Mouse (Mus musculus) limb, embryonic 11.5 days (tissue): ENCODE measurements around the gene Ccin. TPM values are rescaled to one million over a fixed set of nuclear protein-coding genes. Genes with fewer than 3 reads are reported as not detected.
A peak's percentile ranks its signal among the peaks of the same experiment; 100 is the strongest.

Experiments
- ATAC-seq: fragments of 200-750 bp; cut with Nextera tagmentation; 2 replicates; pipeline ENCODE4 v1.8.0; 2017; ENCODE audit warnings: low read depth; ENCODE audit not compliant: insufficient number of reproducible peaks, low FRiP score, low TSS enrichment
- DNase-seq: peaks from one replicate; pipeline ENCODE4 v3.0.0-alpha.2; 2015; ENCODE audit warnings: low spot score
- H3K27ac ChIP-seq: fragments of 300-500 bp; sonication (generic); replicated peaks from 2 replicates; pipeline ENCODE4 v1.5.1; 2014; ENCODE audit warnings: low read depth, mild to moderate bottlenecking, low read length
- H3K27me3 ChIP-seq: fragments of 300-500 bp; sonication (generic); 2 replicates; pipeline ENCODE4 v1.6.1; 2014; ENCODE audit warnings: mild to moderate bottlenecking, low read length, mixed read lengths; ENCODE audit not compliant: control insufficient read depth, insufficient read depth
- H3K36me3 ChIP-seq: fragments of 300-500 bp; sonication (generic); 2 replicates; pipeline ENCODE4 v1.6.1; 2014; ENCODE audit warnings: mild to moderate bottlenecking, low read length, moderate library complexity, mixed read lengths; ENCODE audit not compliant: control insufficient read depth, insufficient read depth
- H3K4me1 ChIP-seq: fragments of 300-500 bp; sonication (generic); 2 replicates; pipeline ENCODE4 v1.6.1; 2014; ENCODE audit warnings: low read length, mixed read lengths; ENCODE audit not compliant: control insufficient read depth, insufficient read depth
- H3K4me2 ChIP-seq: fragments of 300-500 bp; sonication (generic); 2 replicates; pipeline ENCODE4 v1.6.1; 2014; ENCODE audit warnings: low read depth, mild to moderate bottlenecking, moderate library complexity; ENCODE audit not compliant: severe bottlenecking
- H3K4me3 ChIP-seq: fragments of 300-500 bp; sonication (generic); 2 replicates; pipeline ENCODE4 v1.5.1; 2014; ENCODE audit warnings: low read depth, low read length
- H3K9ac ChIP-seq: fragments of 300-500 bp; sonication (generic); 2 replicates; pipeline ENCODE4 v1.6.1; 2014; ENCODE audit warnings: mild to moderate bottlenecking, low read length
- H3K9me3 ChIP-seq: fragments of 300-500 bp; sonication (generic); 2 replicates; pipeline ENCODE4 v1.6.1; 2016; ENCODE audit warnings: low read length; ENCODE audit not compliant: control insufficient read depth
- WGBS: fragments of 180-500 bp; shearing (Covaris S2); extraction: QIAGEN DNeasy Blood & Tissue Kit; methylation state at CpG from one replicate; pipeline ENCODE4 v1.1.7; 2014; 5-methylcytosine and 5-hydroxymethylcytosine counted together
- polyA plus RNA-seq: library from polyadenylated mRNA; unstranded; fragments of >200 nt; fragmentation: Nextera tagmentation; extraction: Ambion mirVana; gene quantifications from 2 replicates; pipeline ENCODE4 v1.2.1, GENCODE M21; 2014

The Ccin gene
- polyA plus RNA-seq, 1 experiment from 2014 or later, result not detected

GRCm38 (mm10) chr4:43970393-43971330 is 12.6 kb upstream of the Ccin start:
- H3K27me3 ChIP-seq, result no peaks in the 10 kb centered on the region
- DNase-seq (no peak), ATAC-seq (no peak)
- H3K9me3 ChIP-seq, result no peaks in the 10 kb centered on the region
- no peak overlapping the region for H3K9ac ChIP-seq
- H3K36me3 ChIP-seq, result peaks cover 2% of the 10 kb centered on the region; the same call in 1 of the 2 replicates
- H3K4me2 ChIP-seq, result no peak overlapping the region
- peaks cover 20% of the 10 kb centered on the region for H3K4me1 ChIP-seq
- H3K27ac ChIP-seq, result no peak overlapping the region
- no peak overlapping the region for H3K4me3 ChIP-seq
- WGBS, result 89% methylated on average over 20 of the region's 20 CpGs

DNA sequence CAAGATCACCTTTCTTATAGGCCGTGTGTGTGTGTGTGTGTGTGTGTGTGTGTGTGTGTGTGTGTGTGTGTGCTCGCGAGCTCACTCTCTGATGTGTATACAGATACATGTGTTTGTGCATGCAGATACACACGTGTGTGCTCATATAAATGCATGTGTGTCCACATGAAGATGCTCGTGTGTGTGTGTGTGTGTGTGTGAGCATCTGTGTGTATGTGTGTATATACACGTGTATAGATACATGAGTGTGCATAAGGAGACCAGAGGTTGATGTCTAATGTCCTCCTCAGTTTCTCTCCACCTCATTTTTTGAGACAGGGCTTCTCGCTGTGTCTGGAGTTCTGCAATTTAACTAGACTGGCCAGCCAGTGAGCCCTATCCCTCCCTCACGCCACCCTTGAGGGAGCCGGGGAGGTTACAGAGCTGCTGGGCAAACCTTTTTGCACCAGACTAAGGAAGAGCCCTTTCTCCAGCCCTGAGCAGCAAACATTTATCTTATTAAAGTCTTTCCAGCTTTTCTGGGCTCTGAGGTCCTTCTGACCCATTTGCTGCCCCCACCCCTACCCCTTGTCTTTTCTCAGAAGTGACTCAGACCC is 11.6 kb upstream of the Ccin start:
- DNase-seq (peak; percentile 35), ATAC-seq (peak; percentile 55; the same call in 1 of the 2 replicates)
- H3K4me3 ChIP-seq, result no peak overlapping the region
- H3K9ac ChIP-seq, result peak overlapping the region; percentile 27; the same call in 1 of the 2 replicates
- H3K4me1 ChIP-seq, result peaks cover 20% of the 10 kb centered on the region
- H3K9me3 ChIP-seq, result no peaks in the 10 kb centered on the region
- 67% methylated on average over 9 of the region's 9 CpGs for WGBS
- H3K36me3 ChIP-seq, result peaks cover 2% of the 10 kb centered on the region; the same call in 1 of the 2 replicates
- peak overlapping the region; percentile 82 for H3K27ac ChIP-seq
- no peaks in the 10 kb centered on the region for H3K27me3 ChIP-seq
- peak overlapping the region; percentile 33 for H3K4me2 ChIP-seq

DNA sequence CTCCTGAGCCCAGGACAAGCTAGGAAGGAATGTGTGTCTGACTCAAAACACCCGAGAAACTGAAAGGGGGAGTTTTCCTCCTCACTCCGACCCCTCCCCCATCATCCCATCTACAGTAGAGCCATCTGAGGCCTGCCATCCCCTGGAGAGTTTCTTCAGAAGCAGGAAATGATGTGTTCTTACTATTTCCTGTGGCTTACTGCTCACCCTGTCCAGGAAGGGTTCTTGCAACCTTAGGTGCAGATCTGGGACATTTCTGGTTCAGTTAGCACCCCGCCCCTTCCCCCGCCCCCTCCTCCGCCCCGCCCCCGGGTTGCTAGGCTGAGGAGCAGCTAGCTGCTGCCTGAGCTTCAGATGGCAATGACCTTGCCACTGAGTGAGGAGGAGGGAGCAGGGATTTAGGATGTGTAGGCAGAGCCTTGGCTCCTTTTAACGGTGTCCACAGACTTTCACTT is 11.1 kb upstream of the Ccin start:
- ATAC-seq (peak; percentile 66), DNase-seq (peak; percentile 76)
- H3K36me3 ChIP-seq, result peaks cover 2% of the 10 kb centered on the region; the same call in 1 of the 2 replicates
- no peaks in the 10 kb centered on the region for H3K9me3 ChIP-seq
- H3K27me3 ChIP-seq, result no peaks in the 10 kb centered on the region
- H3K4me1 ChIP-seq, result peaks cover 20% of the 10 kb centered on the region
- H3K4me3 ChIP-seq, result no peak overlapping the region; the same call in 1 of the 2 replicates
- H3K9ac ChIP-seq, result no peak overlapping the region; the same call in 1 of the 2 replicates
- H3K4me2 ChIP-seq, result peak overlapping the region; percentile 33
- peak overlapping the region; percentile 82 for H3K27ac ChIP-seq
- WGBS, result 6% methylated on average over 8 of the region's 8 CpGs

DNA sequence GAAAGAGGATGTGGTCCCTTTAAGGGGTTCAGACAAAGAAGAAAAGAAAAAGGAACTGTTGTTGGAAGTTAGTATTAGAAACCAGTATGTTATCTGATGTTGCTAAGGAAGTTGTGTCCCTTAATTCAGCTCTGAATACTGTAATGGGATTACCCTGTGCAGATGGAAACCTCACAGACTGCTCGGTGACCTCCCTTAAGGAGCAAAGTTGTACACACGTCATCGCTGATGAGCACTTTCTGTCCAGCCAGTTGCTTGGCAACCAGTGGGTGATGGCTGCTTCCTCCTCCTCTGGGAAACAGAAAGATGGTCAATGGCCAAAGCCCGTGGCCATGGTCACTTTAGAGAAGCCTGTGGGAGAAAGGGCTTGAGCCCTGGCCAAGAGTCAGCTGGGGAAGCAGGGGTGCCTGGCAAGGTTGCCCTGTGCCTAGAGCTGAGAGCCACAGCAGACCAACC is 9.7 kb upstream of the Ccin start:
- 71% methylated on average over 4 of the region's 4 CpGs for WGBS
- Histone ChIP-seq H3K27me3 (no peaks in the 10 kb centered on the region), H3K4me1 (peaks cover 22% of the 10 kb centered on the region), H3K9me3 (no peaks in the 10 kb centered on the region), H3K4me2 (no peak overlapping the region), H3K36me3 (peaks cover 2% of the 10 kb centered on the region; the same call in 1 of the 2 replicates), H3K27ac (no peak overlapping the region), H3K4me3 (no peak overlapping the region), H3K9ac (no peak overlapping the region)
- ATAC-seq (no peak), DNase-seq (no peak)

DNA sequence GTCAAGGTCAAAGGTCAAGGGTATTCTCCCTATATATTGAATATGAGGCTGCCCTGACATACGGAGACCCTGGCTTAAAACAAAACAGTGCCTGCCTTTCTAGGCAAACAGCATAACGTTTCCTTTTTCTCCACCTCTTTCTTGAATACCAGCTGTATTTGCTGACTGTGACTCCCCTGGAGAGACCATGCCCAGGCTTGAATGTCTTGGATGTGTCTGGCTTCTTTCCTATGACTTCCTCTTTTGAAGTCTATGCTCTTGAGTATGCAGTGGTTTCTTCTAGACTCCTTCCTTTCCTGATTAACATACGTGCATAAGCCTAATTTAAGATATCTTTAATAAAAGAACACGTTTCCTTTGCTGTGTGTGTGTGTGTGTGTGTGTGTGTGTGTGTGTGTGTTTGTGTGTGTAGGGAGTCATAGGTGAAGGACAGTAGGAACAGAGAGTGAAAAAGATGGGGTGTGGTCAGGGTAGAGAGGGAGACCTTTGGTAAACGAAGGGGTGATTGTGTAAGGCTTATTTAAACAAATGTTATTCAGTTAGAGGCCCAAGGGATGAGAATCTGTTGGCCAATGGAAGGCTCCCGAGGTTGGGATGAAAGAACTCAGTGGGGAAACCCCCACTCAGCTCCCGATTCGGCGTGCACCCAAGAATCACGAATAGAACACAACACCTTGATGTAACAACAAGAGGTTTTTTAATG is 8.2 kb upstream of the Ccin start:
- Histone ChIP-seq H3K4me2 (no peak overlapping the region), H3K4me3 (no peak overlapping the region), H3K9ac (no peak overlapping the region), H3K4me1 (peaks cover 25% of the 10 kb centered on the region), H3K36me3 (peaks cover 2% of the 10 kb centered on the region; the same call in 1 of the 2 replicates), H3K9me3 (no peaks in the 10 kb centered on the region), H3K27ac (no peak overlapping the region), H3K27me3 (no peaks in the 10 kb centered on the region)
- 85% methylated on average over 10 of the region's 10 CpGs for WGBS
- ATAC-seq, result no peak
- DNase-seq, result no peak

- Histone ChIP-seq H3K27me3 (no peaks in the 10 kb centered on the region), H3K27ac (no peak overlapping the region), H3K9ac (no peak overlapping the region), H3K4me3 (no peak overlapping the region), H3K4me2 (no peak overlapping the region), H3K36me3 (no peaks in the 10 kb centered on the region), H3K9me3 (no peaks in the 10 kb centered on the region), H3K4me1 (peaks cover 25% of the 10 kb centered on the region)
- ATAC-seq, result no peak
- DNase-seq, result no peak
- 86% methylated on average over 6 of the region's 6 CpGs for WGBS
Measured at GRCm38 (mm10) chr4:43976223-43976740, 7.0 kb upstream of the Ccin start.

GRCm38 (mm10) chr4:43978521-43979443 is 4.5 kb upstream of the Ccin start:
- no peak overlapping the region for H3K4me3 ChIP-seq
- ATAC-seq (peak; percentile 41; the same call in 1 of the 2 replicates), DNase-seq (peak; percentile 41)
- no peak overlapping the region for H3K27ac ChIP-seq
- H3K4me2 ChIP-seq, result no peak overlapping the region
- H3K4me1 ChIP-seq, result peaks cover 12% of the 10 kb centered on the region
- H3K9me3 ChIP-seq, result no peaks in the 10 kb centered on the region
- no peaks in the 10 kb centered on the region for H3K36me3 ChIP-seq
- no peaks in the 10 kb centered on the region for H3K27me3 ChIP-seq
- WGBS, result 20% methylated on average over 17 of the region's 17 CpGs
- H3K9ac ChIP-seq, result no peak overlapping the region
